Mouse (Mus musculus) 416B (cell line): ENCODE data around the gene Nono.

ENCODE experiments used
- DNase-seq: peaks from one replicate; pipeline ENCODE4 v3.0.0; 2011; ENCODE audit warnings: low read depth

Nono gene

GRCm38 (mm10) chrX:101429142-101429949 lies at the start of gene Nono:
Gene Nono, plus strand, starts transcription at chrX:101429318.
- DNase-seq: peak; percentile 99

GRCm38 (mm10) chrX:101379744-101380143 lies 49.4 kb upstream of the Nono start:
- DNase-seq: peak; percentile 16

GRCm38 (mm10) chrX:101383455-101383854 lies 45.7 kb upstream of the Nono start:
- no peak for DNase-seq

GRCm38 (mm10) chrX:101384439-101385137 lies 44.5 kb upstream of the Nono start:
- no peak for DNase-seq

- DNase-seq: no peak
Observed at GRCm38 (mm10) chrX:101386222-101386621, 42.9 kb upstream of the Nono start.

- DNase-seq: no peak
Observed at GRCm38 (mm10) chrX:101388866-101389537, 40.1 kb upstream of the Nono start.

- no peak for DNase-seq
Observed at GRCm38 (mm10) chrX:101394341-101394740, 34.8 kb upstream of the Nono start.

- no peak for DNase-seq
Observed at GRCm38 (mm10) chrX:101396459-101396858, 32.7 kb upstream of the Nono start.

GRCm38 (mm10) chrX:101418946-101419724 lies 10.0 kb upstream of the Nono start:
- DNase-seq: peak; percentile 58

- peak; percentile 84 for DNase-seq
Observed at GRCm38 (mm10) chrX:101419725-101420699, 9.1 kb upstream of the Nono start.

- DNase-seq: no peak
Observed at GRCm38 (mm10) chrX:101420700-101421095, 8.4 kb upstream of the Nono start, which contains the start of gene Zmym3. Gene Zmym3, minus strand, starts transcription at chrX:101420849.

- no peak for DNase-seq
Observed at GRCm38 (mm10) chrX:101423462-101423861, 5.7 kb upstream of the Nono start.

GRCm38 (mm10) chrX:101427774-101428173 lies 1.3 kb upstream of the Nono start:
- peak; percentile 80 for DNase-seq

- DNase-seq: no peak
Observed at GRCm38 (mm10) chrX:101428785-101429141, 355 bp upstream of the Nono start.

- peak; percentile 72 for DNase-seq
Observed at GRCm38 (mm10) chrX:101429976-101430375, 858 bp downstream of the Nono start.

- DNase-seq: no peak
Observed at GRCm38 (mm10) chrX:101448886-101449475, 19.9 kb downstream of the Nono start, which contains the start of gene Itgb1bp2. Gene Itgb1bp2, plus strand, starts transcription at chrX:101449088.

GRCm38 (mm10) chrX:101451147-101451546 lies 22.0 kb downstream of the Nono start:
- DNase-seq: no peak

GRCm38 (mm10) chrX:101451591-101451990 lies 22.5 kb downstream of the Nono start:
- peak; percentile 14 for DNase-seq

GRCm38 (mm10) chrX:101472202-101472601 lies 43.1 kb downstream of the Nono start:
- DNase-seq: peak; percentile 82
